Mouse (Mus musculus): ENCODE measurements around the gene Zfp366.

DNA sequence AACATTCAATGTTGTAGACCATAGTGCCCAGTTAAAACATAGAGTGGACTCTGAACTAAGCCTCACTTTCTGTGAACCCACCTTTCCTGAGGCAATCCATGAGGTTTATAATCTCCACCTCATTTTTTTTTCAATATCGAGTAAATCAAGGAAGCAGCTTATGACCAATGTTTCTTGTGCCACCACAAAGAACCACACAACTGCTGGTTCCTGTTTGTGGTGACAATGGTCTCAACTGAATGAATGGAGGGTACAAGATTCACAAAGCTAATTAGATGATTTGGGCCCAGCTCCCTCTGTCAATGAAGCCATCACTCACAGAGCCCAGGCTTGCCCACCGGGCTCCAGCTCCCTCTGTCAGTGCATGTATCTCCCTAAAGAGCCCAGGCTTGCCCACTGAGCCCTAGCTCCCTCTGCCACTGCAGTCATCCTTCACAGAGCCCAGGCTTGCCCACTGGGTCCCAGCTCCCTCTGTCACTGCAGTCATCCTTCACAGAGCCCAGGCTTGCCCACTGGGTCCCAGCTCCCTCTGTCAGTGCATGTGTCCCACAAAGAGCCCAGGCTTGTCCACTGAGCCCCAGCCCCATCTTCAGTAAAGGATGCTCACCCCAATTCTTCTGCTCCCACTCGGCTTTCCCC lies 1.2 kb upstream of the Zfp366 start:
- TF ChIP-seq MYC (IDR thresholded peaks at IDR 0.05; ENCODE audit: low read depth, low read length) (no peak), EP300 (IDR thresholded peaks at IDR 0.05; ENCODE audit: low read length) (no peak), GABPA (IDR thresholded peaks at IDR 0.05; ENCODE audit: insufficient replicate concordance, low read depth, low read length) (no peak), CTCF (conservative IDR thresholded peaks at IDR 0.05 in 1 of 2, IDR thresholded peaks at IDR 0.05 in 1 of 2; ENCODE audit: low read depth in 2 of 2, low read length in 2 of 2) (no peak), POLR2A (IDR thresholded peaks at IDR 0.05; ENCODE audit: low read depth, low read length) (no peak), ZNF384 (IDR thresholded peaks at IDR 0.05; ENCODE audit: low read depth, low read length) (no peak), JUND (conservative IDR thresholded peaks at IDR 0.05; ENCODE audit: low read depth, low read length) (no peak), TBP (conservative IDR thresholded peaks at IDR 0.05; ENCODE audit: low read depth, low read length) (no peak), SIN3A (IDR thresholded peaks at IDR 0.05; ENCODE audit: low read length) (no peak), KAT2A (IDR thresholded peaks at IDR 0.05; ENCODE audit: insufficient replicate concordance, low read length) (no peak), USF1 (IDR thresholded peaks at IDR 0.05; ENCODE audit: low read depth, low read length) (no peak), ZKSCAN1 (IDR thresholded peaks at IDR 0.05; ENCODE audit: borderline replicate concordance, low read depth, low read length) (no peak)
